Mouse (Mus musculus) forebrain, embryonic 12.5 days (tissue): ENCODE data around the gene Uck2. TPM values are rescaled to one million over a fixed set of nuclear protein-coding genes. Genes with fewer than 3 reads are reported as not detected.

ENCODE experiments used
- ATAC-seq: fragments of 200-750 bp; cut with Nextera tagmentation; 2 replicates; pipeline ENCODE4 v1.8.0; 2017; ENCODE audit warnings: moderate TSS enrichment; ENCODE audit not compliant: low FRiP score
- H3K27ac ChIP-seq: fragments of 300-500 bp; sonication (generic); 2 replicates; pipeline ENCODE4 v1.5.1; 2016; ENCODE audit warnings: mild to moderate bottlenecking
- H3K27me3 ChIP-seq: fragments of 300-500 bp; sonication (generic); 2 replicates; pipeline ENCODE4 v1.6.1; 2016; ENCODE audit warnings: mild to moderate bottlenecking
- H3K36me3 ChIP-seq: fragments of 300-500 bp; sonication (generic); replicated peaks from 2 replicates; pipeline ENCODE4 v1.6.1; 2016; ENCODE audit warnings: mild to moderate bottlenecking
- H3K4me1 ChIP-seq: fragments of 300-500 bp; sonication (generic); 2 replicates; pipeline ENCODE4 v1.6.1; 2016
- H3K4me2 ChIP-seq: fragments of 300-500 bp; sonication (generic); 2 replicates; pipeline ENCODE4 v1.6.1; 2016; ENCODE audit warnings: mild to moderate bottlenecking, moderate library complexity
- H3K4me3 ChIP-seq: fragments of 300-500 bp; sonication (generic); replicated peaks from 2 replicates; pipeline ENCODE4 v1.5.1; 2016; ENCODE audit warnings: mild to moderate bottlenecking
- H3K9ac ChIP-seq: fragments of 300-500 bp; sonication (generic); 2 replicates; pipeline ENCODE4 v1.6.1; 2016; ENCODE audit warnings: mild to moderate bottlenecking
- H3K9me3 ChIP-seq: fragments of 300-500 bp; sonication (generic); 2 replicates; pipeline ENCODE4 v1.6.1; 2016
- WGBS: fragments of 180-500 bp; shearing (Covaris S2); methylation state at CpG from one replicate; pipeline ENCODE4 v1.1.7; 2016; 5-methylcytosine and 5-hydroxymethylcytosine counted together
- polyA plus RNA-seq: library from polyadenylated mRNA; unstranded; fragments of >200 nt; fragmentation: Nextera tagmentation; extraction: Ambion mirVana; gene quantifications from 2 replicates; pipeline ENCODE4 v1.2.1, GENCODE M21; 2016

The Uck2 gene
- polyA plus RNA-seq, 1 experiment from 2014 or later, result 123 TPM

DNA sequence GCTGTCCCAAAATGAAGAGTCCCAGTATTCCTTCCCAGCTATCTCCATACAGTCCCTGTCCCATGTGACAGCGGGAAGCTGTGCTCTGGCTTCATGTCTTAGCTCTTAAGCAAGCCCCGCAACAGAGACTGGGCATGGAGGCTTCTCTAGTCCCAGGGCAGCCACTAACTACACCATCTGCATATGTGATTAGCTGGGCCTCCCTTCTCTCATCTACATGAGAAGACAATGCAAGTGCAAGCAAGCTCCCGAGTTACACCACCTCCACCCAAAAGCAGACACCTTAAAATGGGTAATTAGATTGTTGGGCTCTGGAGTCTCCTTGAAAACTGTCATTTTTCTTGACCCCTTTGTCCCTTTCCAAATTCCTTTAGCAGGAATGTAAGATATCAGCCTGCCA lies 3.0 kb downstream of the Uck2 start:
- H3K9me3 ChIP-seq, result no peaks in the 10 kb centered on the region
- H3K27me3 ChIP-seq, result no peaks in the 10 kb centered on the region
- H3K4me2 ChIP-seq, result peak overlapping the region; percentile 70
- no peaks in the 10 kb centered on the region; the same call in 1 of the 2 replicates for H3K36me3 ChIP-seq
- 49% methylated on average over 3 of the region's 3 CpGs for WGBS
- no peak overlapping the region for H3K4me3 ChIP-seq
- peaks cover 38% of the 10 kb centered on the region for H3K4me1 ChIP-seq
- no peak for ATAC-seq
- H3K9ac ChIP-seq, result 0 out of 2 replicates have a peak overlapping the region, but pooled peaks have one; percentile 96
- H3K27ac ChIP-seq, result no peak overlapping the region

DNA sequence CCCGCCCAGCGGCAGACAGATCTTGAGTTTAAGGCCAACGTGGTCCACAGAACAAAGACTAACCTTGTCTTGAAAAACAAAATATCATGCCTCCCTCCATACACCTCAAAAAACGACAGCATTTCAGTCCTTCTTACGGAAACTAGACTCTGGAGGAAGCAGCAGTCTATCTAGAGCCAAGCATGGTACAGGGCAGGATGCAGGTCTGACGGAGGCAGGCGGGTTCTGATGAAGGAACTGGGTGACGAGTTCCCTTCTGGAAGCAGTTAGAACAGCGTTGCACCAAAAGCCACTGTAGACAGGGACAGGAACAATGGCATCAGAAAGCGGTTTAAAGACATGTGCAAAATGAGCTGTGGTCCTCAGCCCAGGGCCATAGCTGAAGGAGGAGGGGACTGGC lies 5.1 kb downstream of the Uck2 start:
- Histone ChIP-seq H3K27ac (no peak overlapping the region), H3K27me3 (no peaks in the 10 kb centered on the region), H3K4me3 (no peak overlapping the region), H3K4me2 (no peak overlapping the region), H3K9ac (no peak overlapping the region), H3K9me3 (no peaks in the 10 kb centered on the region), H3K36me3 (no peaks in the 10 kb centered on the region; the same call in 1 of the 2 replicates), H3K4me1 (peaks cover 30% of the 10 kb centered on the region)
- ATAC-seq, result no peak
- 90% methylated on average over 10 of the region's 10 CpGs for WGBS

DNA sequence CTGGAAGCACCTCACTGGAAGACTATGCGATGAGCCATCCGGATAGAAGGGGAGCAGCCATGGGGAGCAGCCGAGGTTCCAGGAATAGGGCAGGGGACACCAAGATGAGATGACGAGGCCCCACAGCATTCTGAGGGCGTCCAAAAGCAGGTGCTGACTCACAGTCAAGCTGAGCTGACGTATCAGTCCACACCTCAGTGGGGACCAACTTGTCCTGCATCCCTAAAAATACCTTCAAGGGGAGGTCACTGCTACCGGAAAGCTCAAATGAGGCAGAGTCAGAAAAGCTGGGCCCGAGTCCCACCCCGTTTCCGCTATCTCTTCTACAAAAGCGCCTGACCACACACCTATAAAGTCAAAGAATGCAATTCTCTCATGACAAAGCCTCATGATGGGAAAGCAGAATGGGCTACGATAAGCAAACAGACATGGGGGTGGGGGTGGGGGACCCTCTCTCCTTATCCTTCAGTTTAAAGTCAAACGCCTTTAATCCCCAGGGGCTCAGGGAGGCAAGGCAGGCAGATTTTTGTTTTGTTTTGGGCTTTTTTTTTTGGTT lies 5.9 kb downstream of the Uck2 start:
- Histone ChIP-seq H3K9me3 (no peaks in the 10 kb centered on the region), H3K27ac (no peak overlapping the region), H3K4me1 (peaks cover 29% of the 10 kb centered on the region), H3K4me2 (no peak overlapping the region), H3K4me3 (no peak overlapping the region), H3K9ac (no peak overlapping the region), H3K36me3 (no peaks in the 10 kb centered on the region; the same call in 1 of the 2 replicates), H3K27me3 (no peaks in the 10 kb centered on the region)
- ATAC-seq, result no peak
- WGBS, result 80% methylated on average over 13 of the region's 13 CpGs

DNA sequence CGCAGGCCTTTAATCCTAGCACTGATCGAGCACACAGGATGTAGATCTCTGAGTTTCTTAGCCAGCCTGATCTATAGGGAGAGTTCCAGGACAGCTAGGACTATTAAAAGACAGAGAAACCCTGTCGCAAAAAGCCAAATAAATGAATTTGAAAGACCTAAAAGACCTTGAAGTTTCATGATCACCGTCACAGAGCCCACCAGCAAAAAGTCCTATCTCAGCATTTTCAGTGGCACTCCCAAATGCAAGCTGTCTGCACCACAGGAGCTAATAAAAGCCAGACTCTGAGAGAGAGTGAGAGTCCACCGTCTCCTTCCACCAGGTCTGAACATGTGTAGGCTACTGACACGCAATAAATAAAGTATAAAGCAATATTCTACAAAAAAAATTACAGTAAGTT lies 6.7 kb downstream of the Uck2 start:
- Histone ChIP-seq H3K27me3 (no peaks in the 10 kb centered on the region), H3K36me3 (no peaks in the 10 kb centered on the region; the same call in 1 of the 2 replicates), H3K4me3 (no peak overlapping the region), H3K4me2 (no peak overlapping the region), H3K9me3 (no peaks in the 10 kb centered on the region), H3K9ac (no peak overlapping the region), H3K4me1 (peaks cover 38% of the 10 kb centered on the region), H3K27ac (no peak overlapping the region)
- no peak for ATAC-seq
- WGBS, result 81% methylated on average over 6 of the region's 6 CpGs

DNA sequence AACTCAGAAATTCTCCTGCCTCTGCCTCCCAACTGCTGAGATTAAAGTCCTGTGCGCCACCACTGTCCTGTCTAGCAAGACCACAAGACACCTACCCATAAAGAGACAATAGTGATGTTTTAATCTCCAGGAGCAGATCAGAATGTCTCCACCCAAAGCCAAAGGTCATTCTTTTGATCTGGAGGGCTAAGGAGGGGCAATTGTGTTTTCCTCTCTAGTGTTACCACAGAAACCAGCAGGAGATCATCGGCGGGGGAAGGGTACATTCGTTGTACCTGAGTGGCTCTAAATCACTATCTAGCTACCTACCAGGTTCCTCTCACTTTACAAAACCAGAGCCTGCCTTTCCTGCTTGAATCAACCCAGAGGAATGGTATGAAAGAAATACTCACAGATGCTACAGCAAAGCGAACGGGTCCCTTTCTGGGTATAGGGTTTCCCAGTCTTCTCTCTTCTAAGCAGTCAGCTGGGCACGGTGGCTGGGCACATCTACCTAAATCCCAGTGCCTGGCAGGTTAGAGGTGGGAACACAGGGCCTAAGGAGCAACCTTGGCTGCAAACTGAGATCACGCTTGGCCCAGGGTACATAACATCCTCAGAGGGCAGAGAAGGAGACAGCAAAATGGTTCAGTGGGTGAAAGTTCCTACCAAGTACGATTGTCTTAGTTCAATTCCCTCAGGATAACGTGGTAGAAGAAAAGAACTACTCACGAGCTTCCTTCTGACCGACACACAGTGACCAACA lies 10.3 kb downstream of the Uck2 start:
- Histone ChIP-seq H3K4me3 (no peak overlapping the region), H3K9ac (no peak overlapping the region), H3K4me1 (peaks cover 45% of the 10 kb centered on the region), H3K4me2 (no peak overlapping the region), H3K27me3 (no peaks in the 10 kb centered on the region), H3K9me3 (no peaks in the 10 kb centered on the region), H3K36me3 (no peaks in the 10 kb centered on the region; the same call in 1 of the 2 replicates), H3K27ac (no peak overlapping the region)
- 85% methylated on average over 12 of the region's 12 CpGs for WGBS
- ATAC-seq, result no peak

DNA sequence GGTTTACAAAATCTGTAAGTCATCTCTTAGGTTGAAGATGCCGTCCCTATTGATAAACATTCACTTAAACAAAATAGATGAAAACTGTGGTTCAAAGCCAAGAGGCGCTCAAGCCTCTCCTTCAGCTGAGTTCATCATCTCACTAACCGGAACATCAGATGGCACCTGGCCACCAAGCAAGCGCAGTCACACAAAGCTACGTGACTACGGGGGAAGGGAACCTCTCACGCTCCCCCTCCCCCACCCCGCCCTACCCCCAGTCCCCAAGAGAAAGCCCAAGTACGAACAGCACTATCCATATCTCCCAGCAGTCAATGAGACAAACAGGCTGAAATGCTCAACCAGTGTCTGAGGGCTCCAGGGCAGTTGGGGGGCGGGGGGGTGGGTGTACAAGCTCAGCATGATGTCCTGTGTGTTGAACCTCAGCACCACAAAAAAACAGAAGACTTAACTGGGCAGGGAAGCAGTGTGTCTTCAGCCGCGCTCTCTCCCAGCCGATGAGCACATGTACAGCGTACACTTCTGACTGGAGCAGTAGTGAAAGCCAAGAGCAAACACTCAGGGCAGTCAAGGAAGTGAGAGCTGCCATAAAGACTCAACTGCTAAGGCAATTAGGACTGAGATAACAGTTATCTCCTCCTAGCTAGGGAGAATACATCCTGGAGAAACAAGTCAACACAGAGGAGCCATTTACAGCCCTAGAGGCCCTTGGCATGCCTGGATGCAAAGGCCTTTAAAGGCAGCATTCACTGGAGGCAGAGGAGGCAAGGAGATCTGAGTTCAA lies 11.5 kb downstream of the Uck2 start:
- no peaks in the 10 kb centered on the region for H3K36me3 ChIP-seq
- 69% methylated on average over 14 of the region's 14 CpGs for WGBS
- H3K4me2 ChIP-seq, result no peak overlapping the region
- ATAC-seq, result no peak
- H3K4me3 ChIP-seq, result no peak overlapping the region
- no peaks in the 10 kb centered on the region for H3K27me3 ChIP-seq
- no peaks in the 10 kb centered on the region for H3K9me3 ChIP-seq
- H3K27ac ChIP-seq, result no peak overlapping the region
- no peak overlapping the region for H3K9ac ChIP-seq
- H3K4me1 ChIP-seq, result peaks cover 48% of the 10 kb centered on the region

DNA sequence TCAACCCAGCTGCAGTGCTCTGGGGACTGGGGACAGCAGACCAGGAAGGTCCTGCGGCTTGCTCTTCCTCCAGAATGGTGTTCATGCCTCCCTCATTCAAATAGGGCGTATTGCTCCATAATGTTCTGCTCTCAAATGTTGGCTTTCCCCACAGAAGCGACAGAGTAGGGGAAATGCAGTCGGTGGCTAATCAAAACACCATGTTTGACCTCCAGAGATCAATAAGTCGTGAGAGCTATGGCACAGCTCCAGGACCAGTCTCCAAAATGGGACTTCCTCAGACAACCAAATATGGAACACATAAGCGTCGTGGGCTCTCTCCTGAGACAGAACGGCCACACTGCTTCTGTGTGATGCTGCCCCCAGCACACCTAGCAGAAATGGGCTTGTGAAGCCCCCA lies 13.3 kb downstream of the Uck2 start:
- no peaks in the 10 kb centered on the region for H3K9me3 ChIP-seq
- H3K4me1 ChIP-seq, result peaks cover 52% of the 10 kb centered on the region
- WGBS, result 68% methylated on average over 8 of the region's 8 CpGs
- H3K27ac ChIP-seq, result 0 out of 2 replicates have a peak overlapping the region, but pooled peaks have one; percentile 31
- no peak overlapping the region for H3K4me3 ChIP-seq
- no peak overlapping the region for H3K9ac ChIP-seq
- no peaks in the 10 kb centered on the region for H3K36me3 ChIP-seq
- no peak for ATAC-seq
- H3K4me2 ChIP-seq, result no peak overlapping the region
- H3K27me3 ChIP-seq, result no peaks in the 10 kb centered on the region

DNA sequence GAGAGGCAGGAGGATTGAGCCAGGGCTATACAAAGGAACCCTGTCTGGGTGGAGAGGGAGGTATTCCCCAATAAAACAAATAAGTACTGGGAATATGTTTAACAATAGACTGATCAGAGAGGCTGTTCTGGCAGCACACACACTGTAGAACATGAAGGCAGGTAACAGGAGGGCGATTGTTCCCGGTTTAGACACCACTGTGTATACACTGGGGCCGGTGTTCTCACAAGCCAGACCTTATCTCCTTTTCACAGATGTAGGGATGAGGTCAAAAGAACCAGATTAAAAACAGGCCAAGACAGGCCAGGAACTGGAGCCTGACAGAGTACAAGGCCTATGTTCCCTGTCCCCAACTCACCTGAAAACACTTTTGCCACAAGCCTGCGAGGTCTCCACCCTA lies 13.8 kb downstream of the Uck2 start:
- H3K27ac ChIP-seq, result 0 out of 2 replicates have a peak overlapping the region, but pooled peaks have one; percentile 61

DNA sequence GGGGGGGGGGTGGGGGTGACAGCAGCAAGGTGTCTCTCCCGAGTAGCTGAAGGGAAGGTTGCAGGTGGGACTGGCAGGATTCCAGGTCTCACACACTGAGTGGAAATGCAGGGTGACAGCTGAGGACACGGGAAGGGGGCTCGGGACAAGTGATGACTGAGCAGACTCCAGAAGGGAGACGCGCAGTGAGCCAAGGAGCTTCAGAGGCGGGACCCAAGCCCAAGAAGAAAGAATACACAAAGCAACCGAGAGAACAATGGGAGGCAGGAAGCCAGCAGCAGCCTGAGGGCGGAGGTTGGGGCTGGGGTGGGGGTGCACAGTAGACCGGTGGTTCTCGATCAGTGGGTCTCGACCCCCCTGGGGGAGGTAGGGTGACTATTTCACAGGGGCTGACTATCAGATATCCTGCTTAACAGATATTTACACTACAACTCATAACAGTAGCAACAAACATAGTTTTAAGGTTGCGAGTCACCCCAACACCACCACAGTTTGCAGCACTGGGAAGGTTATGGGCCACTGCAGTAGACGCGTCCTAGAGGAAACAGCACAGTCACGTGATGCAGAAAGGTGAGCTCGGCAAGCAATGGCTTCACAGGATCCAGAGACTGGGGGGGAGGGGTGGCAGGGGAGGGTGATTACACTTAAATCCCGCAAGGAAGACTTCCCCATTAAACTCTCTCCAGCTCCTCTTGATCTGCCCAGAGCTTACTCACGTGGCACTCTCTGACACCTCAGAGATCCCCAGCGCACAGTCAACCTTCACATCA lies 14.6 kb downstream of the Uck2 start:
- WGBS, result 8% methylated on average over 19 of the region's 19 CpGs
- peak overlapping the region; percentile 61; the same call in 1 of the 2 replicates for H3K27ac ChIP-seq
- ATAC-seq, result peak; percentile 48; the same call in 1 of the 2 replicates

More for the DNA sequence above, 13.8 kb downstream of the Uck2 start:
- H3K27me3 ChIP-seq, result no peaks in the 10 kb centered on the region
- 33% methylated on average over 4 of the region's 4 CpGs for WGBS
- ATAC-seq, result no peak
- H3K9me3 ChIP-seq, result no peaks in the 10 kb centered on the region
- H3K36me3 ChIP-seq, result no peaks in the 10 kb centered on the region
- H3K4me1 ChIP-seq, result peaks cover 52% of the 10 kb centered on the region
- H3K4me3 ChIP-seq, result no peak overlapping the region
- peak overlapping the region; percentile 49 for H3K4me2 ChIP-seq
- H3K9ac ChIP-seq, result no peak overlapping the region

DNA sequence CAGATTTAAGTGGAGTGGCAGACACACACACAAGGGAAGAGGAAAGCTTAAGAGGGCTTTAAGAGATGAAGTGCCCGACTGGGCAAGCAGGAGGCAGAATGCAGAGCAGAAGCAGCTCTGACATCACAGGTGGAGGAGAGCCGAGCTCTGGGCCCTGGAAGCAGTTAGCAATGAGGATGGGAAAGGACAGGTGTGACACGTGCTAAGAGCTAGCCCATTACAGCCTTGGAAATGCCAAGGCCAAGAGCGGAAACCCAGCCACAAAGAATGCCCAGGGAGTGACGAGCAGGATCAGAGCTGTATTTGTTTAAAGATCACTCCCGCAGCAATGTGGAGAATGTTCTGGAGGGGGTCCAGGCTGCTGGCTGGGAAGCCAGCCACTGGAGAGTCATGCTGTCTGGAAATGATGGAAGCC lies 15.3 kb downstream of the Uck2 start:
- 17% methylated on average over 6 of the region's 6 CpGs for WGBS
- Histone ChIP-seq H3K9ac (peak overlapping the region; percentile 40; the same call in 1 of the 2 replicates), H3K4me1 (peaks cover 52% of the 10 kb centered on the region), H3K27ac (peak overlapping the region; percentile 61; the same call in 1 of the 2 replicates), H3K4me3 (no peak overlapping the region), H3K36me3 (no peaks in the 10 kb centered on the region), H3K9me3 (no peaks in the 10 kb centered on the region), H3K4me2 (peak overlapping the region; percentile 49), H3K27me3 (no peaks in the 10 kb centered on the region)
- peak; percentile 21; the same call in 1 of the 2 replicates for ATAC-seq

More for the DNA sequence above, 14.6 kb downstream of the Uck2 start:
- Histone ChIP-seq H3K9me3 (no peaks in the 10 kb centered on the region), H3K4me1 (peaks cover 52% of the 10 kb centered on the region), H3K27me3 (no peaks in the 10 kb centered on the region), H3K36me3 (no peaks in the 10 kb centered on the region), H3K4me2 (peak overlapping the region; percentile 49), H3K4me3 (peak overlapping the region; percentile 18), H3K9ac (peak overlapping the region; percentile 40; the same call in 1 of the 2 replicates)

DNA sequence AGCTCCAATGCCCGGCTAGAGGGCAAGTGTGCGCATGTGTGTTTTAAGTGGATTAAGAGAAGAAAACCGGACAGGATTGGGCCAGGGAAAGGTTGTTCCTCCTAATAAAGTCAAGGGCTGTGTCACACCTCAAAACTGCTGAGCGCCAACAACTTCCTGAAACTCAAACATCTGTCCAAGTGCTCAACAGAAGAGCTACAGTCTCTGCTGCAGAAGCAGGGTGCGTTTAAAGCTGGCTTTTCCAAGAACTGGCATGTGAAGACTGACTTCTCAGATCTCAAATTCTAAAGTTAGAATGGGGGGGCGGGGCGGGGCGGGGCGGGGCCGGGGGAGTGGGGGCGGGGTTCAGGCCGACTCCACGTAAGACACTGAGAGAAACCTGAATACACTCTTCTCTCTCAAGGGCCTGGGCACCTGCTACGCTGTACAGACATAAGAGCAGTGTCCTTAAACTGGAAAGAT lies 15.7 kb downstream of the Uck2 start:
- H3K36me3 ChIP-seq, result no peaks in the 10 kb centered on the region
- H3K9me3 ChIP-seq, result no peaks in the 10 kb centered on the region
- H3K27me3 ChIP-seq, result no peaks in the 10 kb centered on the region
- H3K4me2 ChIP-seq, result peak overlapping the region; percentile 49; the same call in 1 of the 2 replicates
- WGBS, result 29% methylated on average over 14 of the region's 14 CpGs
- no peak overlapping the region for H3K9ac ChIP-seq
- 0 out of 2 replicates have a peak overlapping the region, but pooled peaks have one; percentile 61 for H3K27ac ChIP-seq
- H3K4me3 ChIP-seq, result no peak overlapping the region
- ATAC-seq, result no peak
- peaks cover 53% of the 10 kb centered on the region for H3K4me1 ChIP-seq
